16 mouse cellular contexts compared by ENCODE assay signal in the genomic region with DNA sequence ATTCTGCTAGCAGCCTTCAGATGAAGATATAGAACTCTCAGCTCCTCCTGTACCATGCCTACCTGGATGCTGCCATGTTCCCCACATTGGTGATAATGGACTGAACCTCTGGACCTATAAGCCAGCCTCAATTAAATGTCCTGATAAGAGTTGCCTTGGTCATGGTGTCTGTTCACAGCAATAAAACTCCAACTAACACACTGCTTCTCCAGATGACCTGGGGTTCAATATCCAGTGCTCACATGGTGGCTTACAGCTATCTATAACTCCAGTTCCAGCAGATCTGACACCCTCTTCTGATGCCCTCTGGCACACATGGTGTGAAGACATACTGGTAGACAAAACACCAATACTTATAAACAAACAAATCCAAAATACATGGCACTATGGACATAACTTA.
"Had no signal": no experiment of that assay in that cellular context is flagged by ENCODE, and none has a peak within 500 bp of the region (broad histone marks: within the 10 kb centered on the region; RNA-seq: fewer than 3 reads in every experiment).

No protein-coding gene starts in this region.

- H3K27ac ChIP-seq: neural tube, embryonic 13.5 days; neural tube, embryonic 15.5 days; stomach, embryonic 15.5 days; stomach, postnatal 0 days had no signal

- DNase-seq: retina, postnatal 1 day; right cerebral cortex, adult 18-20 months; right cerebral cortex, postnatal 14 days; right cerebral cortex, postnatal 25 days; right cerebral cortex, postnatal 4 days; spleen, adult 18-20 months; thymus, adult 18-20 months; thymus, adult 2 months; thymus, postnatal 14 days; thymus, postnatal 25 days; thymus, postnatal 36 days; thymus, postnatal 4 days had no signal

- H3K4me2 ChIP-seq: neural tube, embryonic 13.5 days; neural tube, embryonic 15.5 days; stomach, embryonic 15.5 days had no signal

- H3K4me1 ChIP-seq: neural tube, embryonic 13.5 days; neural tube, embryonic 15.5 days; stomach, embryonic 15.5 days had no signal

- H3K9me3 ChIP-seq: neural tube, embryonic 13.5 days; neural tube, embryonic 15.5 days; stomach, embryonic 15.5 days had no signal

- H3K9ac ChIP-seq: neural tube, embryonic 13.5 days; neural tube, embryonic 15.5 days; stomach, embryonic 15.5 days had no signal

- H3K4me3 ChIP-seq: neural tube, embryonic 13.5 days; neural tube, embryonic 15.5 days; stomach, embryonic 15.5 days had no signal

- H3K36me3 ChIP-seq: neural tube, embryonic 13.5 days; neural tube, embryonic 15.5 days; stomach, embryonic 15.5 days had no signal

- H3K27me3 ChIP-seq: neural tube, embryonic 13.5 days; neural tube, embryonic 15.5 days; stomach, embryonic 15.5 days had no signal
